Mouse (Mus musculus) kidney, postnatal 0 days (tissue): ENCODE measurements at regions not wholly inside any gene's neighbourhood (a gene's known extent, or its start where the extent isn't known, plus 50 kb on each side); places are given as distances from the start of the nearest gene placed in this dataset.

Experiments
- ATAC-seq: fragments of 200-750 bp; cut with Nextera tagmentation; replicated peaks from 2 replicates; pipeline ENCODE4 v1.8.0; 2017; ENCODE audit warnings: low read depth, moderate number of reproducible peaks, moderate TSS enrichment, moderate library complexity; ENCODE audit not compliant: low FRiP score
- DNase-seq: peaks from one replicate; pipeline ENCODE4 v3.0.0-alpha.2; 2016; ENCODE audit warnings: low spot score
- H3K27ac ChIP-seq: fragments of 300-500 bp; sonication (generic); 2 replicates; pipeline ENCODE4 v1.5.1; 2014; ENCODE audit warnings: mild to moderate bottlenecking
- H3K27me3 ChIP-seq: fragments of 300-500 bp; sonication (generic); 2 replicates; pipeline ENCODE4 v1.6.1; 2014; ENCODE audit warnings: low read length, mixed read lengths; ENCODE audit not compliant: insufficient read depth
- H3K36me3 ChIP-seq: fragments of 300-500 bp; sonication (generic); 2 replicates; pipeline ENCODE4 v1.6.1; 2014; ENCODE audit warnings: low read length, mixed read lengths; ENCODE audit not compliant: insufficient read depth
- H3K4me1 ChIP-seq: fragments of 300-500 bp; sonication (generic); replicated peaks from 2 replicates; pipeline ENCODE4 v1.6.1; 2014; ENCODE audit warnings: antibody characterized with exemption, low read length, mixed read lengths; ENCODE audit not compliant: insufficient read depth
- H3K4me2 ChIP-seq: fragments of 300-500 bp; sonication (generic); 2 replicates; pipeline ENCODE4 v1.6.1; 2014; ENCODE audit warnings: mild to moderate bottlenecking, low read length, moderate library complexity, mixed read lengths
- H3K4me3 ChIP-seq: fragments of 300-500 bp; sonication (generic); replicated peaks from 2 replicates; pipeline ENCODE4 v1.5.1; 2014; ENCODE audit warnings: low read depth, low read length
- H3K9ac ChIP-seq: fragments of 300-500 bp; sonication (generic); 2 replicates; pipeline ENCODE4 v1.6.1; 2014; ENCODE audit warnings: low read depth, low read length
- H3K9me3 ChIP-seq: fragments of 300-500 bp; sonication (generic); replicated peaks from 2 replicates; pipeline ENCODE4 v1.6.1; 2016; ENCODE audit warnings: low read length, inconsistent platforms, mixed read lengths
- CTCF ChIP-seq: IDR thresholded peaks from 2 replicates; pipeline ENCODE4 v1.5.1; 2016; ENCODE audit warnings: antibody characterized with exemption, low read depth, mild to moderate bottlenecking, moderate library complexity
- WGBS: fragments of 180-500 bp; shearing (Covaris S2); extraction: QIAGEN DNeasy Blood & Tissue Kit; methylation state at CpG from one replicate; pipeline ENCODE4 v1.1.7; 2014; 5-methylcytosine and 5-hydroxymethylcytosine counted together

DNA sequence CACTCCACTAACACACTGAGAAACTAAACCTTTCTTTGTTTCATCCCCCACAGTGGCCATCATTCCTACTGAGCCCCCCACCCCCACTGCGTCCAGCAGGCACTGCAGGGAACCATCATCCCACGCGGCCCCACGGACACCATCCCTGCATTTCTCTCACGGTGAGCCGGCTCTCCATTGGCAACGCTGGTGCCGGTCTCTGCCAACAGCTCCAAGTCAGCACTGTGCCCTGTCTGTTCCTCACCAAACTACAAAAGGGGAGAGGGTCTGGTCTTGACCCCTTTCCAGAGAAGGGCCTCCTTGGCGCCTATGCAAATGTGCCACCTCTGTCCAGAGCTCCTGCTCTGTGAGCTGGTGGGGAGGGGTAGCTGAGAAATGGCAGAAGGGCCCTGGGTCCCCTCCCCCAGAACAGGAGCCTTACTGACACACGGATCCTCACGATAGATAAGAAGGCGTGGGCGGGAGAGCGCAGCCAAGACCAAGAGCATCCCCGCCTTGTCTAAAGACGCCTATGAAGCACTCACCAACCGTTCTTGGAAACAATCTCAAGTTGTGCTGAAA is 233.0 kb upstream of the Dio3 start:
- Histone ChIP-seq H3K36me3 (no peaks in the 10 kb centered on the region), H3K4me3 (no peak overlapping the region), H3K27ac (no peak overlapping the region), H3K27me3 (no peaks in the 10 kb centered on the region), H3K9me3 (no peaks in the 10 kb centered on the region), H3K4me2 (no peak overlapping the region), H3K4me1 (no peaks in the 10 kb centered on the region), H3K9ac (no peak overlapping the region)
- ATAC-seq (no peak), DNase-seq (no peak)
- no peak for TF ChIP-seq CTCF
- 66% methylated on average over 17 of the region's 17 CpGs for WGBS

DNA sequence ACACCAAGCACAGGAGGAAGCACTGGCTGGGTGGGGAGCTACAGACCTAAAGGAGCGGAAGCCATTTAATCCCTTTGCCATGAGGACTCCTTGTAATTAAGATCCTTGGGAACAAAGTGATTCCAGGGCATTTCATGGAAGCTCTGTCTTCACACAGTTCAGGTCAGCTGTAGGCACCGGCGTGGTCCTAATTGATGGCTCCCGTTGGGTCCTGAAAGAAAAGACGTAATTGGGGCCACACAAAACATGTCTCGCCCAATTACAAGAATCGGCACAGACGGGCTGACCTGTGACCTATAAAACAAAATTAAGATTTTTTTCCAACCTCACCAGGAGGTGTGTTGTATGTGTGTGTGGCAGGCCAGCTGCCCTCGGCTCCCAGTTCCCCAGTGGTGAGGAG is 232.3 kb upstream of the Dio3 start:
- Histone ChIP-seq H3K9me3 (no peaks in the 10 kb centered on the region), H3K9ac (no peak overlapping the region), H3K36me3 (no peaks in the 10 kb centered on the region), H3K4me2 (no peak overlapping the region), H3K27ac (no peak overlapping the region), H3K27me3 (no peaks in the 10 kb centered on the region), H3K4me1 (no peaks in the 10 kb centered on the region), H3K4me3 (no peak overlapping the region)
- WGBS = 87% methylated on average over 9 of the region's 9 CpGs
- ATAC-seq = no peak
- no peak for DNase-seq
- TF ChIP-seq CTCF = no peak

DNA sequence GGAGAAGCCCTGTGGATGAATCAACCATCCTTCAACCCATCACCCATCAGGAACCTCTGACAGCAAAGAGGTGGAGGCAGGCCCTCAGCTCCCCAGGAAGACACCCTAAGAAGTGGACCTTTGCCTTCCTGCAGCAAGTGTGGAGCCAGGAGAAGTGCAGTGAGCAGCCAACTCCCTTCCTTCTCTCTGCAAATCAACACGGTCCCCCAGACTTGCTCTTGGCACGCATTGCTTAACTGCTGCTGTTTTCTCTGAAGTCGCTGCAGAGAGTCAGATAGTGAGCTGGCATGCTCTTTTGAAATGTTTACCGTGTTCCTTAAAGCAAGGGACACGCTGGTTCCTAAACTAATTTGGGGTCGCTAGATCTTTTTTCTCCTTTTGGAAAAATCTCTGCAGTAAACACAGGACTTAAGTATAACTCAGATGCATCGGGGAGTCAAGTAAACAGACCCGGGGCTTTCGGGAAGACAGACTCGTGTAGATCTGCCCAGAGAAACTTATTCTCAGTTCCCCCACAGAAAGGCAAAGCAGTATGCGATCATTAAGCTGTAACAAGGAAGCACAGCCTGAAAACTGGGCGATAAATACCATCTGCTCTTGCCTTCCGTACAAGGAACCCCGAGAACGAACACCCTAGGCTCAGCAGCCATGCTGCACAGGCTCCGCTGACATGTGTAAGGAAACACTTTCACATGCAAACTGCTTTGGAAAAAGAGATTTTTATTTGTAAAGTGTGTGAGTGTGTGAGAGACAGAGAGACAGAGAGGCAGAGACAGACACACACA is 231.2 kb upstream of the Dio3 start:
- no peak overlapping the region for H3K4me3 ChIP-seq
- peak overlapping the region; percentile 7; the same call in 1 of the 2 replicates for H3K4me2 ChIP-seq
- H3K27me3 ChIP-seq = no peaks in the 10 kb centered on the region
- H3K9me3 ChIP-seq = no peaks in the 10 kb centered on the region
- peak; percentile 26 for DNase-seq
- TF ChIP-seq CTCF = no peak
- H3K36me3 ChIP-seq = no peaks in the 10 kb centered on the region
- no peak overlapping the region for H3K9ac ChIP-seq
- H3K4me1 ChIP-seq = no peaks in the 10 kb centered on the region
- WGBS = 53% methylated on average over 16 of the region's 16 CpGs
- H3K27ac ChIP-seq = no peak overlapping the region
- ATAC-seq = no peak

DNA sequence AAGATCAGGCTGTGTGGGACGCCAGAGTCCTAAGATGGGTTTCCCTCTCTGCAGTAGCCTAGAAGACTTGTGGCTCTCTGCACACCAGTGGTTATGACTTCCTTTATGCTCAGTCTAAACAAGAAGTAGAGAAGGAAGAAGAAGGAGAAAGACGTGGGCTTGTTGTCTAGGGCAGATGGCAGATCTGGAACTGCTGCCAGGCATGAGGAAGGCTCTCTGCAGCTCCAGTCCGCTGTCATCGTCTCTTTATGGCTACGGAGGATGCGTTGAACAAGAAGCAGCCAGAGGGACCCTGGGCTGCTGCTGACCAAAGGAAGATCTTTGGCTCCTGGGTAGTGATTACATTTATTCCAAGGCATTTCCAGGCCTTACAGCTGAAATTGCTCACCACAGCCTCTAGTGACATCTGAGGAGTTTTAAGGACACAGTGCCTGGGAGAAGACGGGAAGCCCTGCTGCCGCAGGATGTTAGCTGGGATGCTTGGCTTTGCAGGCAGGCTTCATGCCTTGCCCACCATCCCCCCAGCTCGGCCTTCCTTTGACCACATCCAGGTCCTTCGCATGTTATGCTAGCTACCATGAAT is 229.6 kb upstream of the Dio3 start:
- WGBS = 72% methylated on average over 10 of the region's 10 CpGs
- peak; percentile 40 for DNase-seq
- Histone ChIP-seq H3K4me2 (no peak overlapping the region), H3K9ac (no peak overlapping the region), H3K36me3 (no peaks in the 10 kb centered on the region), H3K4me3 (no peak overlapping the region), H3K27me3 (no peaks in the 10 kb centered on the region), H3K9me3 (no peaks in the 10 kb centered on the region), H3K4me1 (no peaks in the 10 kb centered on the region), H3K27ac (no peak overlapping the region)
- no peak for TF ChIP-seq CTCF
- ATAC-seq = no peak

DNA sequence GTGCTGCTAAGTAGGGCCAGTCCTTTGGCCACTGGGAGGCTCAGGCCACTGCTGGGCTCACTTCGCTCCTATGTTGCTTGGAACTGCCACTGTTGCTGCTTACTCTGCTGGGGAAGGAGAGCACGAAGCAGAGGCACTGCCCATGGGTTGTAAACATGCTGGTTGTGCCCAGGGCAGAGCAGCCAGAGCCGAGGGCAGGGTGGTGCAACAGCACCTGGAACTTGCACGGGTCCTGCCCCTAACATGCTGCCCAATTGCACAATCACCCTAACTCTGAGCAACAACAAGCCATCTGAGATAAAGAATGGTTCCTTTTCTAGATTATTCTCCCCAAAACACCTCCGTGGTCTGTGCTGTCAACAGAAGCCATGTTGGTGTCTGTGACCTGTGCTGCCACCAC is 219.5 kb upstream of the Dio3 start:
- Histone ChIP-seq H3K4me1 (no peaks in the 10 kb centered on the region), H3K27ac (no peak overlapping the region), H3K4me3 (no peak overlapping the region), H3K4me2 (no peak overlapping the region), H3K9ac (no peak overlapping the region), H3K9me3 (no peaks in the 10 kb centered on the region), H3K27me3 (no peaks in the 10 kb centered on the region), H3K36me3 (no peaks in the 10 kb centered on the region)
- TF ChIP-seq CTCF = no peak
- ATAC-seq (no peak), DNase-seq (no peak)
- 85% methylated on average over 5 of the region's 5 CpGs for WGBS

DNA sequence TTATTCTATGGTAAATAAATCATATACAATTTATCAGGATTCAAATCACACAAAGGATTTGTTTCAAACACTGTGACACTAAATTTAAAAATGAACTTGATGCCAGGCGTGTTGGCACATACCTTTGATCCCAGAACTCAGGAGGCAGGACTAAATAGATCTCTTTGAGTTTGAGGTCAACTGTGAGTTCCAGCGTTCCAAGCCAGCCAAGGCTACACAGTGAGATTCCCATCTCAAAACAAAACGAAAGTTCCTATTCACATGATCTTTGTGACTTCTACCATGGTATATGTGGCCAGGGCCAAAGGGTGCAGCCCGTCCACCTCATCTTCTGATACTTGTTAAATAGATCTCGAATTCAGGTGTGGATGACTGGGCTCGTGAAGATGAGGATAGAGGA is 216.9 kb upstream of the Dio3 start:
- Histone ChIP-seq H3K36me3 (no peaks in the 10 kb centered on the region), H3K4me3 (no peak overlapping the region), H3K4me1 (no peaks in the 10 kb centered on the region), H3K27me3 (no peaks in the 10 kb centered on the region), H3K27ac (no peak overlapping the region), H3K4me2 (no peak overlapping the region), H3K9me3 (no peaks in the 10 kb centered on the region), H3K9ac (no peak overlapping the region)
- DNase-seq (no peak), ATAC-seq (no peak)
- WGBS = 82% methylated on average over 6 of the region's 6 CpGs
- no peak for TF ChIP-seq CTCF
